Mouse (Mus musculus) right cerebral cortex, postnatal 25 days (tissue): ENCODE results near the gene Fchsd2.

Source experiments
- DNase-seq: peaks from one replicate; pipeline ENCODE4 v3.0.0; 2022

Gene Fchsd2

GRCm38 (mm10) chr7:101320399-101321217 is 227.9 kb downstream of the Fchsd2 start:
- DNase-seq = peak; percentile 60

GRCm38 (mm10) chr7:101321218-101321827 is 228.7 kb downstream of the Fchsd2 start:
- peak; percentile 37 for DNase-seq

GRCm38 (mm10) chr7:101323141-101323594 is 230.5 kb downstream of the Fchsd2 start:
- no peak for DNase-seq

- no peak for DNase-seq
Observed at GRCm38 (mm10) chr7:101324142-101324962, 231.7 kb downstream of the Fchsd2 start.

- no peak for DNase-seq
Observed at GRCm38 (mm10) chr7:101326006-101326405, 233.3 kb downstream of the Fchsd2 start.

GRCm38 (mm10) chr7:101327263-101327662 is 234.6 kb downstream of the Fchsd2 start:
- no peak for DNase-seq

GRCm38 (mm10) chr7:101327786-101328185 is 235.1 kb downstream of the Fchsd2 start:
- DNase-seq = no peak

- peak; percentile 76 for DNase-seq
Observed at GRCm38 (mm10) chr7:101328621-101329158, 236.0 kb downstream of the Fchsd2 start.

- no peak for DNase-seq
Observed at GRCm38 (mm10) chr7:101329606-101330005, 236.9 kb downstream of the Fchsd2 start.

GRCm38 (mm10) chr7:101330074-101330840 is 237.6 kb downstream of the Fchsd2 start:
- no peak for DNase-seq

- no peak for DNase-seq
Observed at GRCm38 (mm10) chr7:101330841-101331173, 238.1 kb downstream of the Fchsd2 start.

GRCm38 (mm10) chr7:101332045-101332831 is 239.6 kb downstream of the Fchsd2 start:
- no peak for DNase-seq
